Mouse (Mus musculus) monocyte, adult 59 days (primary cell): ENCODE results near the gene Ash1l. TPM values are rescaled to one million over a fixed set of nuclear protein-coding genes. Genes with fewer than 3 reads are reported as not detected.

ENCODE experiments used
- total RNA-seq, 2 experiments: library from RNA; stranded (reverse); gene quantifications; one replicate each; pipeline ENCODE4 v1.2.4; 2023

Gene Ash1l
- total RNA-seq: 10 to 100 TPM; 56.5 to 59.4 TPM

GRCm38 (mm10) chr3:88950576-88951326, at the start of gene Ash1l, which contains the start of gene Dap3:
TSS of gene Ash1l (plus strand) at chr3:88950622.
TSS of gene Dap3 (minus strand) at chr3:88951181.

GRCm38 (mm10) chr3:88913511-88914383, 36.7 kb upstream of the Ash1l start, which contains the start of gene Msto1:
TSS of gene Msto1 (minus strand) at chr3:88913999.

GRCm38 (mm10) chr3:89093175-89093574, 142.8 kb downstream of the Ash1l start, which contains the start of gene Rusc1:
TSS of gene Rusc1 (minus strand) at chr3:89093311.

GRCm38 (mm10) chr3:89100811-89101210, 150.4 kb downstream of the Ash1l start, which contains the start of gene Gm43738:
TSS of gene Gm43738 (minus strand) at chr3:89101099.

GRCm38 (mm10) chr3:89101812-89102494, 151.5 kb downstream of the Ash1l start, which contains the start of gene Fdps:
TSS of gene Fdps (minus strand) at chr3:89101959.

Other genes starting within 250 kb of the Ash1l start
- 10 to 100 TPM; 51.6 to 56.0 TPM for gene Rit1, start 233.8 kb upstream of the Ash1l start, total RNA-seq
- gene Syt11, start 175.5 kb upstream of the Ash1l start, total RNA-seq: 1 to 10 TPM; 2.7 to 2.9 TPM
- gene Gon4l, start 115.4 kb upstream of the Ash1l start, total RNA-seq: 10 to 100 TPM; 39.3 to 47.1 TPM
- gene Msto1, start 36.6 kb upstream of the Ash1l start, total RNA-seq: 10 to 100 TPM; 10.2 to 12.4 TPM
- 10 to 100 TPM; 42.3 to 47.0 TPM for gene Dap3, start 559 bp downstream of the Ash1l start, total RNA-seq
- 10 to 100 TPM; 32.8 to 34.0 TPM for gene Rusc1, start 142.7 kb downstream of the Ash1l start, total RNA-seq
- gene Gm43738, start 150.5 kb downstream of the Ash1l start, total RNA-seq: not detected
- 10 to 100 TPM; 34.8 to 48.9 TPM for gene Fdps, start 151.3 kb downstream of the Ash1l start, total RNA-seq
- gene Pklr, start 185.5 kb downstream of the Ash1l start, total RNA-seq: not detected
- gene Hcn3, start 209.6 kb downstream of the Ash1l start, total RNA-seq: under 1 TPM in 1 of 2 experiments, not detected in 1; 0.31 TPM
- gene Clk2, start 214.2 kb downstream of the Ash1l start, total RNA-seq: 10 to 100 TPM; 79.1 to 83.2 TPM
- 10 to 100 TPM; 82.3 TPM for gene Scamp3, start 226.9 kb downstream of the Ash1l start, total RNA-seq
- 10 to 100 TPM; 12.2 to 13.0 TPM for gene Fam189b, start 232.5 kb downstream of the Ash1l start, total RNA-seq